Mouse (Mus musculus) ES-E14 (cell line): ENCODE data around the gene Kirrel.

Experiments
- CHD2 ChIP-seq: IDR thresholded peaks from 2 replicates; pipeline ENCODE4 v1.6.1; 2014; ENCODE audit warnings: mild to moderate bottlenecking, low read depth, low read length, inconsistent platforms
- ZC3H11A ChIP-seq: IDR thresholded peaks from 2 replicates; pipeline ENCODE4 v1.6.1; 2012; ENCODE audit warnings: low read depth, mild to moderate bottlenecking, inconsistent platforms, low read length, borderline replicate concordance
- ZNF384 ChIP-seq: IDR thresholded peaks from 2 replicates; pipeline ENCODE4 v1.6.1; 2012; ENCODE audit warnings: low read depth, low read length, inconsistent platforms

DNA sequence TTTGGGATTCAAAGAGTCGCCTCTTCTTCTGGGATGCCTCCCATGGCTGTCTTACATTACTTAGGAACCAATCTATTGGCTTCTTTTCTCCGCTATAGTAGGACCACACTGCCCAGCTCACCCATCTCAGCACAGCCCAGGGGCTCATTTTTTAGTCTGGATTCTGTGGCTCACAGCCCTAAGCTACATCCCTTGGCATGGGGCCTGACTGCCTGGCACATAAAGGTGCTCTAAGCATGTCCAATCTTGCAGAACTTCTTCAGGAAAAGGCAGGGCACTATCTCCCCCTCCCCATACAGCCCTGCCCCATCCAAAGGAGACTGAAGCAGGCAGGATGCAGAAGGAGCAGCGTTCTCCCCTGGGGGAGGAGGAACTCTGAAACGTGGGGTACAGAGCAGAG, 73.6 kb downstream of the Kirrel start:
- TF ChIP-seq CHD2 (no peak), ZC3H11A (no peak), ZNF384 (no peak)
